Mouse (Mus musculus): Measurements from ENCODE around the gene Mapkap1. TPM values are rescaled to one million over a fixed set of nuclear protein-coding genes. Genes with fewer than 3 reads are reported as not detected.

Mapkap1 gene
- total RNA-seq, 2 experiments from 2014 or later, result 32.0 to 48.3 TPM

DNA sequence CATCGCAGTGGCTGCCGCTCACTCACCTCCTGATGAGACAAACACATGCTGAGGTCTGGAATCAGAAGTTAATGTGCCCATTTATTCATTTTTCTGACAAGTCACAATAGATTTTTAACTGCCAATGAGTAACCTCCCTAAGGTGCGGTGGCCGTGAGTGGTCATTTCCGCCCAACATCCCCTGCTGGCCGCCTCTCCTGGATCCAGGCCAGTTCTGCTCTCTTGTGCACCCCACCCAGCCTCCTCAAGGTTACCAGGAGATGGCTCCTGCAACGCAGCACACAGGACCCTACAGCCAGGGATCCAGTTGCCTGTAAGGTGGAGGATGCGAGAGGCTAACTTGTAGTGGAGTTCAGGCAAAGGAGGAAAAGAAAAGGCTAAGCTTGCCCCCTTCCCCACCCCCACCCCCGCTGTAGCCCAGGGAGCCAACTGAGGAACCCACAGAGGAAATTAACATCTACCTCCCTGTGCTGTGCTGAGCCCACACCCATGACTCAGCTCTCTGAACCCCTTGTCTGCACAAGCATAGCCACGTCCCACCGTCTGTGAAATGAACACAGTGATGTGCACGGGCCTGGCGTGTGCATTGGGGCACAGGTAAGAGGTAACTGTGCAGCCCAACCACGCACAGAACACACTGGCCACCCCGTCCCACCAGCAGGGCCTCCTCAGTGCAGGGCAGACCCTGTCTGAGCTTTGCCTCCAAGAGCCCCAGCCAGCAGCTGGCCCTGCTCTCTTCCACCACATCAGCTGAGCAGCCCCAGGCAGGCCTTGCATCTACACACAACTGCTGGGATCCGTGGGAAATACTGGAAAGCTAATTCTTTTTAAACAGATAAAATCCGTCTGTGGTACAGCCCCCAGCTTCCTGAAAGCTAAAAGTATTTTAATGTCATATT, 221.0 kb downstream of the Mapkap1 start:
- peak; percentile 77 for ATAC-seq (replicated peaks; ENCODE audit: poor library complexity)

DNA sequence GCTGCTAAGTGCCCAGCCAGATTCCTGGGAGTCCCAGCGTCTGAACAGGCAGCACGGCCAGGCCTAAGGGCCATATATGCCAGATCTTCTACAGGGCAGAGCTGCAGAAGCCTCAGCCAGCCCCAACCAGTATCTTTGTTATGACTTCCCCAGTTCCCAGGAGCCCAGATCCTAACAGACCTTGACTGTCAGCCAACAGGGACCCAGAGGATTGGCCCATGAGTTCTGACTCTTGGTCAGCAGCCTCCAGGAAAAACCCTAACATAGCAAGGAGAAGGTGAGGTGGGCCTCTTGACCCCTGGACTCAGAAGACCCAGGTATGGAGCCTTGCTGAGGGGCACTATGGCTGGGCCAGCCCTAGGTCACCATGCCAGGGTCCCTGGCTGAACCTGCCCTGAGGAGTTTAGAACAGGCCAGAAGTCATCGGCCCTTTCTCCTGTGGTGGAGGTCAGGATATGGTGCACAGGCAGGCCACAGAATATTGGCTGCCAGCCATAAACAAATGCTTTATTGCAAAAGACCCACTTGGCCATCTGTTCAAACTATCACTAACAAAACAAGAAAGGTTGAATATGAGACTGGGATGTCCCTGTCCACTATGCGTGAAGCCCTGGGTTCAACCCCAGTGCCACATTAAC, 222.5 kb downstream of the Mapkap1 start:
- ATAC-seq (replicated peaks; ENCODE audit: poor library complexity), result no peak

DNA sequence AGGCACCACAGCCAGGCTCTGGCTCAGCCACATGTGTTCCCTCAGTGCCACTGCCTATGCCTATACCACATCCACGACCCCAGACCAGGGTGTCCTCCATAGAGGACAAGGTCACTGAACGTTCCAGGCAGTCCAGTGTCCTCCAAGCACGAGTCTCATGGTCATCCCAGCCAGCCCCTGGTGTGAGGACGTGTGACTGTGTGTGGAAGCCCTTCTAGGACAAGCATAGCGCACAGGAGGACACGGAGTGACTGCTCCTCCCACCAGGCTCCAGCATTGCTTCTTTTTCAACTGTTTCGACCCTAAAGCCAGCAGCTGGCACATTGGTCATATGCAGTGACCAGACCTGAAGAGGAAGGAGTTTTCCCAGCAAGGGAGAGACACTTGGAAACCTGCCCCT, 223.2 kb downstream of the Mapkap1 start:
- no peak for ATAC-seq (replicated peaks; ENCODE audit: poor library complexity)

DNA sequence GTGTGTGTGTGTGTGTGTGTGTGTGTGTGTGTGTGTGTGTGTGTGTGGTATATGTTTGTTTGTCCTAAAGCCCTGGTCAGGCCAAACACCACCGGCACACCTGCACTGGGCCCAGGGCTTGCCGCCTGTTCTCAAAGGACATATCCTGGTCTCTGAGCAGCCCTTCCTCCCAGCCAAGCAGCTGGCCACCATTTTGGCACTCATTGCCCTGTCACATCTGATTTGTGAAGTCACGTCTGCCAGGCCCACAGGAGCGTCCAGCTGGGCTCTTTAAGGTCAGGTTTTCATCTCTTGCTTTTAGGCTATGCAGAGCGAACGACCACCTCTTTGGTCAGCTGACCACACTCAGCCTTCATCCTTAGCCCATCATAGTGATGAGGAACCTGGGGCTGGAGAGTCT, 223.9 kb downstream of the Mapkap1 start:
- ATAC-seq (replicated peaks; ENCODE audit: poor library complexity), result no peak

DNA sequence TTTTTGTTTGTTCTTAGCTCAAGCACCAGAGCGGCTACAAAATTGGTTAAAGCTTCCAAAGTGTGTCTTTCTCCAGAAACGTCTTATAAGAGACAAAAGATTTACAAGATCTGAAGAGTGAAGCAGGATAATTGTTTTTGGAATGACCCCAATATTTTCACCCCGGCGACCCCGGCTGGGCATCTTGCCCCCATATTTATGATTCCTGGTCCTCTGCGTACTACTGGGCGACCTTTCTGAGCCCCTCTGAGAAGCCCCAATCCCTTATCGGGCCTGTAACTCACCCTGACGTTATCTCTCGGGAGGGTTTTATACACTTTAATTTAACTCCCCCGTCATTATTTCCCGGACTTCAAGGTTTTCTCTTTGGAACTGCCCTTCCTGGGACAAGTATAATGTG, 225.5 kb downstream of the Mapkap1 start:
- no peak for ATAC-seq (replicated peaks; ENCODE audit: poor library complexity)

DNA sequence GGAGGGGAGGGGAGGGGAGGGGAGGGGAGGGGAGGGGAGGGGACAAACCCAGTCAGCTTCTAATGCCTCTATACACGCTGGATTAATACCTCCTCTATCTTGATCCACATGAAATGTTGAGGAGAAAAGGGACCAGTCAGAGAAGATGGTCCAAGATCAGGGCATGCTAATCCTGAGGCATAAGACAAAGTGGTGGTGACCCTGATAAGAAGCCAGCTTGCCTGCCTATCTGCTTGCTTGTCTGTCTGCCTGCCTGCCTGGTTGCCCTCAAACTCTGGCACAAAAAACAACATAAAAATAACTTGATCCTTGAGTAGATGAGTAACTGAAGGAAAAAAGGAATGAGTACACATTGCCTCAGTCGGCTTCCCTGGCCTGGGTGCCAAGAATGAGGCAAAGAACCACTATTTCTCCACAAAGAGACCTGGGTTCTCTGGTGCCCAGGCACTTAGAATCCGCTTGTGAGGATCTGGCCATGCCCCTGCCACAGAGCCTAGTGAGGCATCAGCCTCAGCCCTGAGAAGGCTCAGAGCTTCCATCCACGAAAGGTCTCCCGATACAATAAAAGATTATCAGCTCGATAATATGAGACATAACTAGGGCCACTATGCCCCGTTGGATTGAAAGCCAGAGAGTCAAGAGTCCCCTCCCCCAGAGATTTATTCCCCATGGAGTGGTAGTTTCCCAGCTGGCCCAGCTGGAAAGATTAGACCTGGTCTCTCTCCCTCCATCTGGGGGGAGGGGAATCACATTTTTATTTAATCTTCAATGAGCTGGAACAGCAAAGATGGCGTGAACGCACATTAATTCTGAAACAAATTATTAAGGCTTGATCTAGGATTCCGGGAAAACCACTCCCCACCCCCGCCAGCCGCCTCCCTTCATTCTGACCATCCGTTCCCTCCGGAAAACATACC, 228.9 kb downstream of the Mapkap1 start:
- ATAC-seq (replicated peaks; ENCODE audit: poor library complexity), result peak; percentile 70

DNA sequence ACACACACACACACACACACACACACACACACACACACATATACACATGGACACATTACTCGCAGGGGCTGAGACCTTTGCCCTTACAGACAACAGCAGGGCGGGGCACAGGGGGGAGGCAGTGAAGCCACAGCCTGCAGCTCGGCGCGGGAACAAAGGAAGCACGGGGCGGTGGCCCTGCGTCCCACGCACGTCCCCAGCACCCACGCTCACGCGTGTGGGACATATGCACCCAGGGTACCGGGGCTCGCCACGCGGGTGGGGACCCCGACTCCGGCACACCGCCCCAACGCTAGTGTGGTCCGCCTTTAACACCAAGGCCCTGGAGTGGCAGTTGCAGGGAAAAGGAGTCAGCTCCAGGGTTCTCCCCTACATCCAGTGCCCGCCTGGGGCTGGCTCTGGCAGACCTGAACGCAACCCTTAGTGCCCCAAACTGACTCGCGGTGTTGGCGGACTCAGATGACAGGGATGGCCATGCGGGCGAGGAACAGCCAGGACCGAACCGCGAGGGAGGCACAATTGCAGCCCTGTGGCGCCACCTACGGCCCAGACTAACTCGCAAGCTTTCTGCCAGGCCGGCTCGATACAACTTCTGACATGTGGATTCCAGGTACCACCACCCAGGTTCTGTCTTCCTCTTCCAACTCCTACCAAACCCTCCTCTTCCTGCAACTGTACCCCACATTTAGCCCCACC, 232.5 kb downstream of the Mapkap1 start:
- ATAC-seq (replicated peaks; ENCODE audit: poor library complexity), result peak; percentile 86

DNA sequence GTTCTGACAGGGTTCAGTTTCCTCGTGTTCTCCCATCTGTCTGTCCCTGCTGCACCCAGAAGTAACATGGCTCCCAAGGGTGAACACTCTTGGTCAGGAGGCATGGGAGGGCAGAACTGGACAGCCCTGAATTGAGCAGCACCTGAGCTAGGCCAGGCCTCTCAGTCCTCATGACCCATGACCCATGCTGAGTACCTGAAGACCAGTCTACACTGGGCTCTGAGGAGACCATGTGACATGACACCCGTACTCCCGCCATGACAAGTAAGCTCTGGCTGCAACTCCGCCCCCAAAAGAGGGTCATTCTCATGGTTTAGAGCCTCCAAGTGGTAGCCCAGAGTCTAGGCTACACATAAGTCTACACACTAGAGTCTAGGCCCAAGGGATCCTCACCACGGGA, 233.2 kb downstream of the Mapkap1 start:
- ATAC-seq (replicated peaks; ENCODE audit: poor library complexity), result no peak

DNA sequence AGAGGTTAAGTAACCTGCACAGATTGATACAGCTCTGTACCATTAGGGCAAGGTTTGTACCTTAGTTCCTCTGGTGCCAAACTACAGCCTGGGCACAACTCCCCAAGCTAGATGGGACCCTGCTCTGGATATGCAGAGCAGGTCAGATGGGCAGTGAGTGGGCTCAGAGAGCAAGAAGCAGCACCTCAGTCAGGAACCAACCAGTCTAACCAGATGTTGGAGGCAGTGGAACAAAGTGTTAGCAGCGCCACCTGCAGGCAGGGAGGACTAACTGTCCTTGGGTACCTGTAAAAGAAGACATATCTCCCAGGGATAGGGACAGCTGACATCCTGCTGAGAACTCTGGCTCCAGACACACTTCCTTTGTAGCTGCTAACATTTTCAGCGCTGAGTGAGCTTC, 235.8 kb downstream of the Mapkap1 start:
- peak; percentile 37 for ATAC-seq (replicated peaks; ENCODE audit: poor library complexity)

DNA sequence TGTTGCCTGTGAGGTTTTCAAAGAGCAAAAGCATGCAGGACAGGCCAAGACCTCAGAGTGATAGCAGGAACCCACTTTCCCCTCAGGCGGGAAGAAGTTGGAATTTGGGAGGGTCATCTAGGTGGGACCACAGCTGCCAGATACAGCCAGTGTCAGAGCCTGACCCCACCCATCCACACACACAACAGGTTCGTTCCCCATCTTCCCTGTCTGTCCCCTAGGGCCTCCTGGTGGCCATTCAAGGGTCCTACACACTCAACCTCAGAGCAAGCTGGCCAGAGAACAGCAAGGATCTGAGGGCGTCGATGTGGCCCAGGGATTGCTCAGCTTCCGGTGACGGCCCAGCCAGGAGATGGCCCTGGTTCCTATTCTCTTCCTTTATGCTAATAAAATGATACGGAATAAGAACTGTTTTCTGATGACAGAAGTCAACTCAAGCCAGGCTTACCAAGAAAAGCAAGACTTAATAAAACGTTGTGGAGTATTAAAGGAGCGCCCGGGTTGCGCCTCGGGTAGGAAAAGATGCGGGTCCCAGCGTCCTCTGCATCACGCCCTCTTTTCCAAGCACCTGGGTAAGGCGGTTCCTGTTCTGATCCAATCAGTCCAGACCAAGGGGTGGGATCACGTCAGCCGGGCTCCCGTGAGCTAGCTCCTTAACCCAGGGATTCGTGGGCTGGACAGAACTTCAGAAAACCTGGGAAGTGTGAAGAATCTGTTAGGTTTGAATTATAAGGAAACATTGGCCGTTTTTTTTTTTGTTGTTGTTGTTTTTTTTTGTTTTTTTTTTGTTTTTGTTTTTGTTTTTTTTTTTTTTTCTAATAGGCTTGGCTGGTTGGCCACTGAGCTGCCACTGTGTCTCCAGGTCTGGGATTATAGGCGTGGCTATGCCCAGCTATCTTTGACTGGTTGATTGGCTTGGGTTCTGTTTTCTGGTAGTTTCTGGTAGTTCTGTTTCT, 238.3 kb downstream of the Mapkap1 start:
- ATAC-seq (replicated peaks; ENCODE audit: poor library complexity), result peak; percentile 69

DNA sequence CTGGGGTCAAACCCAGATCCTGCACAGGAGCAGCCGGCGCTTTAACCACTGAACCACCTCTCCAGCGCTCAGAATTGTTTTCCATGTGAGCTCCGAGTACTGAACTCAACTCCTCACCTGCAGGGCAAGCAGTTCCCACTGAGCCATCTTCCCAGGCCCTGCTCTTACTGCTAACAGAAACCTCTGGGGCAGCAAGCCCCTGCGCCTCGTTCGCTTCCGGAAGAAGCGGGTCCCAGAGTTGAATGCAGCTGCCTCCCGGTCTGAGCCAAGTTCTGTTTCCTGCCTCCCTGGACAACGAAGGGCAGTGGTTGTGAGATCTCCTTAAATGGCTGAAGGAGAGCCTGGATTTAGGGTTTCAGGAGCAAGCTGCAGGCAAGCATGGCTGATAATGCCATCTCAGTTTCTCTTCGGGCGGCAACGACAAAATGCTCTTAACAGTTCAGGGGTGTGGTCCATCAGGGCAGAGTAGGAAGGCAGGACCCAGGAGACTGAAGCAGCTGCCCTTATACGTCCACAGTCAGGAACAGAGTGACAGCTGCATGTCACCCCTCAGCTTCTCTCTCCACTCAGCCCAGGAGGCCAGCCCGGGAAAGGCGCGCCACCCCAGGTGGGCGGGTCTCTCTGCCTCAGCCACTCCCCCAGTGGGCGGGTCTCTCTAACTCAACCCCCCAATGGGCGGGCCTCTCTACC, 239.4 kb downstream of the Mapkap1 start:
- ATAC-seq (replicated peaks; ENCODE audit: poor library complexity), result peak; percentile 94

DNA sequence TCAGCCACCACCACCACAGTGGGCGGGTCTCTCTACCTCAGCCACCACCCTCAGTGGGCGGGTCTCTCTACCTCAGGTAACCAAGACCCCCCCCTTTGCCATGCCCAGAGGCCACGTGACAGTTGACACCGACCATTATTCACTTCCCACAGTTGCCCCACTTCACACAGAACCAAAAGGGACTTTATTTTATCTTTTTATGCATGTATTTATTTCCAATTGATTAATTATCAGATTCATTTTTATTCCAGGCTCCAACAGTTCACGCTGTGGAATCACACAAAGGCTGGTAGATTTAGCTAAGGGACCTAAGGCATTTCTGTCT, 239.9 kb downstream of the Mapkap1 start:
- ATAC-seq (replicated peaks; ENCODE audit: poor library complexity), result no peak

DNA sequence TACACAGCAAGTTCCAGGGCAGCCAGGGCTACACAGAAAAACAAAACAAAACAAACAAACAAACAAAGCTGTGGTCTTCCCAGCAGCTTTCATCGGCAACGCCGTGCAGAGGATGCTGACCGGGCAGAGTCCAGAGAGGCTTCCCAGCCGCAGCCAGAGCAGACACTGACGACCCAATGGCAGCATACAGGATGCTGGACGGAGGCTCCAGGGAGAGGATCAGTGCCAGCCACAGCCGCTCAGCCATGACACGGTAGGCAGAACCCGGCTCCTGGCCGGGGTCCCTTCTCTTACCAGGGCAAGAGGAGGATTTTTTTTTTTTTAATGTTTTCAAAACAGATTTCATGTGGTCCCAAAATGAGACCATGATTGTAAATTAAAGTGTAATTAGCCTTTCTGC, 240.8 kb downstream of the Mapkap1 start:
- ATAC-seq (replicated peaks; ENCODE audit: poor library complexity), result no peak

DNA sequence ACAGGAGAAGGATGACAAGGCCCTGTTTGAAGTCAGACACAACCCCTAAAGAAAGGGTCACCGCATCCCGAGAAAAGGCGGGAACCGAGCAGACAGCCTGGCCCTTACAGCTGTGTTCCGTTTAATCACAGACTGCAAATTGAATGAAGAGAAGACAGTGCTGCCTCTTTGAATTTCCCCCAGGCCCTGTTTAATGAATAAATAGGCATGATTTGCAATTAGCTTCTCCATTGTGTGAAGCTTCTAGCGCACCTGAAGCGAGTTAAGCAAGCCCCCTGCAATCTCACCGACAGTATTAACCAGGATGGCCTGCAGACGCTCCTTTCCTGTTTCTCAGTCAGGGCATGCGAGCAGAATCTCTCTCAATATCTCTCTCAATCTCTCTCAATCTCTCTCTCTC, 261.2 kb downstream of the Mapkap1 start:
- no peak for ATAC-seq (replicated peaks; ENCODE audit: poor library complexity)

DNA sequence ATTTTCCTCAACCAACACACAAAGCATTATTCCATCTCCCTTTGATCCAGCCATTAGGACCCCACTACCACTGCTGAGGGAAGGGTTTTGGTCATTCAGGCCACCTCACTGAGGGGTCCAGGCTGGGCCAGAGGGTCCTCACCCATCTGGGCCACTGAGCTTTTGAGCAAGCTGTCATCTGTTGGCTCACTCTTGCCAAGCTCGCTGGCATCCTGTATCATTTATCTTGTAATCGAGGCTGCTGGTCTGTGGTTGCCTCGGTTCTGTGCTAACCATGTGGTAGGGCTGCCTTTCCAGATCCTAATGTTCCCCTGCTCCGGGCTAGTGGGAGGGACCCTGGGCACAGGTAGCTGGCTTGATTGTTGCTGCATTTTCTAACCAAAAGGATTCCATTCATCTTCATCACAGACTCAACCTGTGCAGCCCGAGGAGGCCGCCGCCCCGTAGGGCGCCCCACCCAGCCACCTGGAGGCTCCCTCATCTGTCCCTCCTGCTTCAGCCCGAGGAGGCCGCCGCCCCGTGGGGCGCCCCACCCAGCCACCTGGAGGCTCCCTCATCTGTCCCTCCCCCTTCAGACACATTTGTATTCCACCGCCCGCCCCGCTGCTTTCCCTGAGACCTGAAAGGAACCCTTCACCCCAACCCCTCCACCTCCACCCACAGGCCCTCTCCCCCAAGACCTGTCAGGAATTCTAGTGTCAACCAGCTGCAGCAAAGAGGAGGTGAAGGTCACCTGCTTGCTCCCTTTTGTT, 262.0 kb downstream of the Mapkap1 start:
- no peak for ATAC-seq (replicated peaks; ENCODE audit: poor library complexity)

DNA sequence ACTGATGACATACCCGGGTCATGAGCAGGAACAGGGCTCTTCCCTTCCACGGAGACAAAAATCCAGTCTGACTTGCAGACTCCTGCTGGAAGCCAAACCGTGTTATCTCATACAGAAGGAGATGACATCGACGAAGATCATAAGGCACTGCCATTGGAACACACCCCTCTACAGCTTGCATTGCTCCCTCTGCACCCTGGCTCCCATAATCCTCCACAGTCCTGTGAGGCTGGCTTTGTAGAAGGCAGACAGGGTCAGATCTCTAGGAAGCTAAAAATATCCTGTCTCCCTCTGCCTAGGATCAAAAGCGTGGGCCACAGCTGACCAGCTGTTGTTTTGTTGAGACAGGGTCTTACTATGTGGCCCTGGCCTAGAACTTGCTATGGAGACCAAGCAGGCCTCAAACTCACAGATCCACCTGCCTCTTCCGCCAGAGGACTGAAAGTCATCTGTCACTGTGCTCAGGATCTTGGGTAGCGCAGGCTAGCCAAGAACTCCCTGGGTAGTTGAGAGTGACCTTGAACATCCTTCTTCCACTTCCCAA, 262.7 kb downstream of the Mapkap1 start:
- no peak for ATAC-seq (replicated peaks; ENCODE audit: poor library complexity)

DNA sequence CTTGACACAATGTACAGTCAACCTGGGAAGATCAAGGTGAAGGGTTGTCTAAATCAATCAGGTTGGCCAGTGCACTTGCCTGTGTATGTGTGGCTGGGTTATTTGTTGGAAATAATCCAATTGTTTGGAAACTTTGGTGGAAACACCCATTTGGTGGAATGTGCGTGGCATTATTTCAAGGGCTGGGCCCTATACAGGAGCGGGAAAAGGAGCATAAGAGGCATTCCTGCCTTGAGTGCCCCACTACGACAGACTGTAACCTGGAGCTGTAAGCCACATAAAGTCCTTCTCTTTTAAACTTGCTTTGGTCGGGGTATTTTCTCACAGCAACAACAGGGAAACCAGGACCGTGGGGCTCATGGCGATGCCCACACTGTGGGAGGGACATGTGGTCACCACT, 263.9 kb downstream of the Mapkap1 start:
- ATAC-seq (replicated peaks; ENCODE audit: poor library complexity), result no peak

DNA sequence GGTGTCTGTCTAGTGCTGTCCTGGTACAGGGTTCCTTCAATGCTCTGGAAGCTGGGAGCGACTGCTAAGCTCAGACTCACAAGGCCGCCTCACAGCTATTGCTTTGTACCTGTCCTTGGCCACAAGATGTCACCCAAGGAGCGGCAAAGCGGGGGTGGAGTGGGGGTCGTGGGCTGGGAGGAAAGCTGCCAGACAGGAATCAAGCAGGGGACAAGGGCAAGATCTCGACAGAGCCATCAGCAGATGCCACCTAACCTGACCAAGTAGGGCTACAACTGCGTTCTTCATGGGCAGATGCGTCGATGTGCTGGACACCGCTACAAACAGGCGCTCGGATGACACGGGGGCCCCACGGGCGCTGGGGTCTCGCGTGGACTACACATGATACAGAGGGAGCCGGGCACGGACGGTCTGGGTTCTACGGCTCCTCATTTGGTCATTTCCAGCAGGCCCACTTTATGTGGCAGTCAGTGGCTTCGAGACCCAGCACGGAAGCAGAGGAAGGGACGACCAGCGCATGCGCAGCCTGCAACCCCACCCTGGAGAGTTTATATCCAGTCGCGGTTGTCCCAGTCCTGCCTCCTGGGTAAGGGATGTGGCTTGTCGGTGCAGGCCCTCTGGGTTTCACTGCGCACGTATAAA, 264.9 kb downstream of the Mapkap1 start:
- ATAC-seq (replicated peaks; ENCODE audit: poor library complexity), result peak; percentile 75

Measured in megakaryocyte progenitor cell, adult 5-6 weeks (primary cell).